Mouse (Mus musculus): ENCODE results near the gene Pum2.
"Not testable (repeated sequence)": the region's sequence is repeated elsewhere in the genome, so short reads cannot be mapped to it uniquely, and the experiment has no call there.

Pum2 gene

DNA sequence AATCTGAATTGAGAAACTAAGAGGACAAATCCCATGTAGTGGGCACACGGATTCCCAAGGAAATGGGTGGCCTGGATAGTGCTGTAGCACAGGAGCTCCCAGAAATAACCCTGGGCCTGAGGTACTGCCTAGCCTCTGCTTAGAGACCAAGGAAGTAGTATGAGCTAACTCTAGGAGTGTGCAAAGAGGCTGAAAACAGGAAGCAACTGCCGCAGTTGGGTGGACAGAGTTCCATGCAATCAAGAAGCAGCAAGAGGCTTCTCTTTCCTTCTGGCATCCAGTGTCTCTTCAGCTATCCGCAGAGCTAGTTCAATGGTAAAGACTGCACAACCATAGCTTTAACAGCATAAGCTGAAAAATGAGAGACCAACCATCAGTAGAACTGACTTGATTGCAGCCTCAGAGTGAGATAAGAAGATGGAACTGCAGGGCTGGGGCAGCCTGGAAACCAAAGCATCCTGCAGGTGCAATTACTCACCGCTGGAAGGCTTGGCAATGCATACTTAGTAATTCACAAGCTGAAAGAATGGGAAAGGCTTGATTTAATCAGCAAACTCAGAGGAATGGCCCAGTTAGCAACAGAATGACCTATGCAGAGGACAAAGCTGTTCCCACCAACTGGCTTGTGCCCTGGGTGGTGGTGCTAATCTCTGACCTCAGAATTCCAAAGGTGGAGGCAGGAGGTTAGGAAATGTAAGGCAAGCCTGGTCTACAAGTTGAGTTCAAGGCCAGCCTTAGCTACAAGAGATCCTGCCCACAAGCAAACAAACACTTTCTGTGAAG lies 6.3 kb upstream of the Pum2 start:
- no peak for DNase-seq (ENCODE audit: low read depth, low spot score)

DNA sequence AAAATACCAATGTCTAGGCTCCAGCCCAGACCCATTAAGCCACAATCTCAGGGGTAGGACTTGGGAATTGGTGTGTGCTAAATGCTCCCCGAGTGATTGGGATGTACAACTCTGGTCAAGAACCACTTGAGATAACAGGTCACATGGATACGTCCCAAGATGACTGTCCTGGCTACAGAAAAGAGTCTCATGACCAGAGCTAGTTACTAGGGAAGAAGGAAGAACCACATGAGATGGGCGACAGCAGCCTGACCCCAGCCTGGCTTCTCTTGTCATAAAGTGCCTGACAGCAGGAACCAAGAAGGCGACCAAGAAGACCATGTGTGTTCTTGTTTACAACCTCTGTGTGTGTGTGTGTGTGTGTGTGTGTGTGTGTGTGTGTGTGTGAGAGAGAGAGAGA lies 4.5 kb upstream of the Pum2 start:
- DNase-seq (ENCODE audit: low read depth, low spot score): no peak

DNA sequence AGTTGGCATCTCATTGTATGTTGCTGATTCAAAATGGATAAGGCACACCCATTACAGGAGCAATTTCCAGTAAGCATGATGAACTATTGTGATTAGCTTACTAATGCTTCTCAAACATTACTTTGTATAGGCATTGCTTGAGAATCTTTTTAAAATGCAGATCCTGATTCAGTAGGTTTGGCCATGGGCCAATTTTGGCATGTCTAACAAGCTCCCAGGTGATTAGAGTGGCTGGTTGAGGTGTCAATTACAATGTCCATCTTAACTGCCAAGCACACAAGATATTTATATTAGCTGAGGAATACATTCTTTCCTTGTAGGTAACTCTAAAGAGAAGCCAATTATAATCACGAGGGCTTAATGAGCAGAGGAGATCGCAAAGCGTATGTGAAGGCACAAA lies 4.1 kb upstream of the Pum2 start:
- no peak for DNase-seq (ENCODE audit: low read depth, low spot score)

DNA sequence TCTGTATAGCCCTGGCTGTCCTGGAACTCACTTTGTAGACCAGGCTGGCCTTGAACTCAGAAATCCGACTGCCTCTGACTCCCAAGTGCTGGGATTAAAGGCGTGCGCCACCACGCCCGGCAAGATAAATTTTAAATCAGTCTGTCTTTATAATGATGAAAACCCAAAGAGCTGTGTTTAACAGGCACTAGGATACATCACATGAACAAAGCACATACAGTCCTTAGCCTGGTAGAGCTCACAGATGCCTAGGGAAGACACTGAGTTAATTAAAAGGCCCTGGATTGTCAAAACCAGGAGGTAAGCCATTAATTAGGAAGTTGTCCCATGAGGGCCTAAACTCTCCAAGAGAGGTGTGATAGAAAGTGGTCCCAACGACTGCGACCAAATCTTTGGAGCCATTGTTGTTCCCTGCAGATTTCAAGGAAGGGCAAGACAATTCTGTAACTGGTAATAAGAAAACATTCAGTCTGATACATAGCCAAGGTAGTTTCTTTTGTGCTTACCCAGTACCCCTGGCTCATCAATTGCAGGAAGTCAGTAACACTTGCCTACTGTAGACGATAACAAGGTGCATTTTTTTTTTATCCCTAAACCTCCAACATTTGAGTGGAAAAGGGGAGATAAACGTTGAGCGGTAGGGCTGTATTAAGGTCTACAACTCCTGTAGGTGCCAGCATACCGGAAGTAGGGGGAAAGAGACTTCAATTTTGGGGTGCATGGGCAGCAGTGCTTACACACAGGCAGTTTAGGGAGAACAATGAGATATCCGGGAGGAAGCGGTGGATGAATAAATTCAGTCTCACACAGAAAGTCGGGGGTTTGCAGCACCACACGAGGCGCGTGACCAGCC lies 587 bp upstream of the Pum2 start:
- no peak for DNase-seq (ENCODE audit: low read depth, low spot score)

DNA sequence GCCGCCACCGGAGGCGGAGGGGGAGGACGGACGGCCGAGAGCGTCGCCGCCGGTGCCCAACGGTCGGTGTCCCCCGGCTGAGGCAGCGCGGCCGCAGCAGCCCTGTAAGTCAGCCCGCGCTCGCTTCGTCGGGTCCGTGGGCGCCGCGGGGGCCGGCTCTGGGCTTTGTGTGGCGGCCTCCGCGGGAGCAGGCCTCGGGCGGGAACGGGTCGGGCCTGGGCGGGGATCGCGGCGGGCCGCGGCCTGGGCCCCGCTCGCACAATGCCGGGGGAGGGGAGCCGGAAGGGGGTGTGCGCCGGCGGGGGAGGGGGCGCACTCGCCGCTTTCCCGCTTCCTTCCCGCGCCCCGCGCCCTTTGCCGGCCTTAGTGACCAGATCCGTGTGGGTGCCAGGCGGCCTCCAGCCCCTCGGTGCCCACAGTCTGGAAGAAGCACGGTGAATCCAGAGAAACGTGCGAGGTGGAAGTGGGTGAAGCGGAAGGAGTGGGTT lies 487 bp downstream of the Pum2 start:
- no peak for DNase-seq (ENCODE audit: low read depth, low spot score)

DNA sequence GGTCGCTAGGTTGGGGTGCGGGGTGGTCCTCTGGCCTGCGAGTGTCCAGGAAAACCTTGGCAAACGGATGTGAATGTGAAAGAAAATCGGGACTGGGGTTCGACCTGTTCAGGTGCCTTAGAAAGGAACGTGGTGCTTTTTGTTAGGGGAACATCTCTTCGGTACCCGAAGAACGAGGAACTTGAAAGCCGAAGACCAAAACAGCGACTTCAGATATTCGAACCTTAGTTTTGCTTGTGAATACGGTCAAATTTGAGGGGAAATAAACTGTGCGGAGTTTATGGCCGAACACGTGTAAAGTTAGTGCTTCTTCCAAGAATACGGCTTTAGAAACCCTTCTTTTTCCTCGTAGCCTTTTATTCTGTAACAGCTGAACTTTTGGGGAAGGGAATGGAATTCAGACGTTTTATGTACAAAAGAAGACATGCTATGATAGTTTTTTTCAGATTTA lies 982 bp downstream of the Pum2 start:
- no peak for DNase-seq (ENCODE audit: low read depth, low spot score)

DNA sequence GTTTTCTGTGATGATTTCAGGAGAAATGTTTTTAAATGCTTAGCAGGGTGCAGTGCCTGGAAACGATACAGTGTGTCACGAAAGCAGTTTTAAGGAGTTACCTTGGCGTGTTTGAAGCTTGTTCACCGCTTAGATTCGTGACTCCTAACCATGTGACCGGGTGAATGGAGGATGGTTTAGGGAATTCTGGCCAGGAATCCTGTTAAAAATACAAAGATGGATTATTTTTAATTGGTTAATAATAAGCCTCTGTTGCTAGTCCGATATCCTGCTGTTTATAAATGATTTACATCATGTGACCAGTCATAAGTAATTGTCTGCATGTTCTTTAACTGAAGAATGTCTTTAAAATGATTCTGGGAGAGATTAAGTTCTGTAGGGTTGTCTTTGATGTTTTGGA lies 1.4 kb downstream of the Pum2 start:
- no peak for DNase-seq (ENCODE audit: low read depth, low spot score)

DNA sequence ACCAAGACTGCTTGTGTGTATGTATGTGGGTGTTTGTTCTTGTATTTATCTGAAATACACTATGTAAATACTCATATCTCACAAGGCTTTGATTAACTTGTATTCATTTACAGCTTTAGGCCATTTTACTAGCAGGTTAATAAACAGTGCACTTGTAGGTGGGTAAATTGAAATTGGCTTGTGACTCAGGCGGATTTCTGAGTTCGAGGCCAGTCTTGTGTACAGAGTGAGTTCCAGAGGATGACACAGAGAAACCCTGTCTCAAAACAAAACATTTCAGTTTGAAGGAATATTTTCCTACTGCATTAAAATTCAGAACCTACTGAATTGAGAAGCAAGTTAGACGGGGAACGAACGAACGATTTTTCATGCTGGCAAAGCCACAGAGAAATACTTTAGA lies 2.4 kb downstream of the Pum2 start:
- DNase-seq (ENCODE audit: low read depth, low spot score): no peak

DNA sequence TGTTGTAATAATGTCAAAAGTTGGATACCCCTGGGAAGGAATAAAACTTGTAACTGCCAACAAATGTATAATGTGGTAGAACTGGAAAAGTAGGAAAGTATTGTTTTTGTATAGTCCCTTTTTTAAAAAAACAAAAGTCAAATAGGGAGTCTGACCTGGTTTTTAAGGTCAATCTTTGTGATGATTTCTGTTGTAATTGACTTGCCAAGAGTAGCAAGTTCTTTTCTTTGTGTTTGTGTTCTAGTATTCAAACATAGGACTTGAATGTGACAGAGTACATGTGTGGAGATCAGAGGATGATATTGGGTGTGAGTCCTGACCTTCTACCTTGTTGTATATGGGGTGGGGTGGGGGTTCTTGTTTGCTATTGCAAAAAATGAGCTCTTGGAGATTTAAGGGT lies 4.0 kb downstream of the Pum2 start:
- DNase-seq (ENCODE audit: low read depth, low spot score): no peak

DNA sequence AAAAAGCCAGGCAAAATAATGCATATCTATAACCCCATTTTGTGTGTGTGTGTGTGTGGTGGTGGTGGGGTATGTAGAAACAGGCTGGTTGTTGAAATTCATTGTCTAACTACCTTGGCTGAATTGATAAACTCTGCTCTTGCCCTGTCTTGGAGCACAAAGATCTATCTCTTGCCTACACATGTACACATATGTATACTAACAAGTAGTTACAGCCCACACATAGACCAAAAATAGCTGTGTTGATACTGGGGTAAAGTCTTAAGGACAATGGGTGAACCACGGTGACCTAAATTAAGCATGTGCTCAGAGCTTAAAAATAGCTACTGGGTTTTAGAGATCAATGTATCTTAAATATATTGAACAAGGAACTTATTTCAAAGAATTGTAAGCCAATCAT lies 10.3 kb downstream of the Pum2 start:
- DNase-seq (ENCODE audit: low read depth, low spot score): no peak

DNA sequence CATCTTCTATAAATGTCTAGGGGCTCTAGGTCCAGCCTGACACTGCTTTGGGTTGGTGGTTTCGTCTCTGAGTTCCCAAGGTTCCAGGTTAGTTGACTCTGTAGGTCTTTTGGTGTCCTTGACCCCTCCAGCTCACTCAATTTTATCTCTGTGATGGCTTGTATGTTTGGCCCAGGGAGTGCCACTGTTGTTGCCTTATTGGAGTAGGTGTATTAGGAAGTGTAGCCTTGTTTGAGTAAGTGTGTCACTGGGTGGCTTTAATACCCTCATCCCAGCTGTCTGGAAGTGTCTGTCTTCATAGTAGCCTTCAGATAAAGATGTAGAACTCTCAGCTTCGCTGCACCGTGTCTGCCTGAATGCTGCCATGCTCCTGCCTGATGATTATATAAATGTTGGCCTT lies 11.1 kb downstream of the Pum2 start:
- DNase-seq (ENCODE audit: low read depth, low spot score): no peak

DNA sequence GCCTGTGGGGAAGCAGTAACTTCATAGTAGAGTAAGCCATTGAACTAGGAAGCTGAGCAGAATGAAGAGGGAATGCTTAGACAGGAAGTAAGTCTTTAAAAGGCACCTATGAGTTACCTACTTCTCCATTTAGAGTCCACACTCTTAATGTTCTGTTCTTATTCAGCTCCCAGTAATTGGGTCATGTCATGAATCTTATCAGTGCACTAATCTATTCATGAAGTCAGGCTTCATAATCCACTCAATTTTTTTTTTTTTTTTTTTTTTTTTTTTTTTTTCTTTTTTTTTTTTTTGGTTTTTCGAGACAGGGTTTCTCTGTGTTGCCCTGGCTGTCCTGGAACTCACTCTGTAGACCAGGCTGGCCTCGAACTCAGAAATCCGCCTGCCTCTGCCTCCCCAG lies 15.9 kb downstream of the Pum2 start:
- not testable (repeated sequence) for DNase-seq (ENCODE audit: low read depth, low spot score)

DNA sequence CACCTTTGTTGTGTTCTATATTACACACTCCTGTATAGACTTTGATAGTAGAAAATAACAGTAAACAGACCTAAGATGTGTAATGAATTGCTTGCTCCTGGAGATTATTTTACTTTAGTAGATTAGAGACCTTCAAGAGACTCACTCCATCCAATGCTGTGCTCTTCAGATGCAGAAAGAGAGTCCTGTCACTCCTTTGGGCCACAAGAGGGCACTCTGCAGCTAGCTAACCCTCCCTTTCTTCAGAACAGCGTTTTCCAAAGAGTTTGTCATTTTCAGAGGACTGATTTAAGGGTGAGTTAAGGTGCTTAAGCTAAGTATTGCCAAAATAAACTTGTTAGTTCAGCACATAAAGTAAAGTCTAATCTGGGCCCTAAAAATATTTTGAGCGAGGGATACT lies 25.0 kb downstream of the Pum2 start:
- peak; percentile 13 for DNase-seq (ENCODE audit: low read depth, low spot score)

DNA sequence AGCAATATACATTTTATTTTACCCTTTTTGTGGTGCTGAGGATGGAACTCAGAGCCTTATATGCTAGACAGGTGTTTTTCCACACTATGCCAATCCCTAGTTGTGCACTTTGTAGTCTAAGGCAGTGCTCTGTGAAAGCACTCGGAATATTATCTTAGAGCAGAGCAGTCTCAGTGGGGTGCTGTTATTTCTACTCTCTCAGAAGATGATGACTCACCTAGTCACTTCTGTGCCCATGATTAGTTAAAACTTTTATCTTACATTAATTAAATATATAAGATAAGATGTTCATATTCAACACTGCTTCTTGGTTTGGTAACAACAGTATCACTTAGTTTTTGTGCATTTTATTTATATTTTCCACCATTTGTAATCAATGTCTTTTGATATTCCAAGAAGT lies 30.1 kb downstream of the Pum2 start:
- no peak for DNase-seq (ENCODE audit: low read depth, low spot score)

DNA sequence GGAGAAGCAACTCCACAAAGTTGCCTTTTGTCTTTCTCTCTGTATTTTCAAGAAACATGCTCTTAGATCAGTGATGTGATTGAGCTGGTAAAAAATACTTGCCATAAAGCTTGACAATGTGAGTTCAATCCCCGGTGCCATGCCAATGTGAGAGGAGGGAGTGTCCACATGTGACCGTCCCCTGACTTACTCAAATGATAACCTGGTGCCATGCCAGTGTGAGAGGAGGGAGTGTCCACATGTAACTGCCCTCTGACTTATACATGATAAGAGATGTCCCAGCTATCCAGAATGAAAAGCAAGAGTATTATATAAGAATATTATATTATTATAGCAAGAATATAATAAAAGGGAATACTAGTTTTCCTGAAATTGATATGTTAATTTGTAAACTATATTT lies 34.9 kb downstream of the Pum2 start:
- no peak for DNase-seq (ENCODE audit: low read depth, low spot score)

DNA sequence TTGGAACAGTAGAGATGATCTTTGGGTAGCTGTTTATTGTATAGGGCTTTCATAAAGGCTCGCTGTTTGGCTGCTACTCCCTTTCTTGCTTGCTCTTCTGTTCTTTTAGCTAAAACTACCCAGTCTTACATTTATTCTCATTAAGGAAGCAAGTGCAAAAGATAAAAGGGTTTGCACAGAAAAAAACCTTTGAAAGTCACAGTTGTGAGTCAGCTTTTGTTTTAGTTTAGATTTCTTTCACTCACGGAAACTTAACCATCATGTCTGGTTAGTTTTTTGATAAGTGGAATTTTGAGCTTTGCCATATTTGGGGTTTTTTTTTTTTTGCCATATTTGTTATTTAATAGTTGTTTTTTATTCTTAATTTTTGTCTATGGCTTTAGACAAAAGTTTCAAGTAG lies 38.7 kb downstream of the Pum2 start:
- DNase-seq (ENCODE audit: low read depth, low spot score): no peak

DNA sequence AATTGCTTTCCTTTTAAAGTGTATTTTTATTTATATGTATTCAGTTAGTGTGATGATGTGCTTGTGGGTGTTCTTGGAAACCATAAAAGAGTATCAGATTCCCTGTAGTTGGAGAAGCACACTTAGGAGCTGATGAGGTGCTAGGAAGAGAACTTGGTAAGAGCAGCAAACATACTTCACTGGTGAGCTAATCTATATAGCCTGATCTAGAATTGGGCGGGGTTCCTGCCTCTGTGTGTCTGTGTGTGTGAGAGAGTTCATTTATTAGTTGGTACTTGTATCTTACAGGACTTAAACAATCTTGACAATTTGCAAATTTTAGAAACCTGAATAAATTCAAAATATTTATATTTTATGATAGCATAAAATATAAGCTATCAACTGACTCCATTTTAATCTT lies 42.2 kb downstream of the Pum2 start:
- DNase-seq (ENCODE audit: low read depth, low spot score): no peak

DNA sequence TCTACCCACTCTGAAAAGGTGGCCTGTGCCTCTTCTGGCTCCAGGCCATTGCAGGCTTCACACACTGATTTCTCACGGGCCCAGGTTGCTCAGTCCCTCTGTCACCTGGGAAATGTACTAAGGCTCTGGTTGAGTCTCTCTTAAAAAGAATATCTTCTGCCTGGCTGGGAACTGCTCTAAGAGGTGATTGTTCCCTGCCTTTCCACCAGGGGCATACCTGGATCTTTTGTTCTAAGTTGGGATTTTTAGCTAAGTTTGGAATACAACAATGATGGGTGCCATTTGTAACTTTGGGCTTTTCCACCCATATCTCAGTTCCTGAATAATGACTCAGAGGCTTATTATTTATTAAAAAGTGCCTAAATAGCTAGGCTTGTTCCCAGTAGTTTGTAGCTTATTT lies 53.0 kb downstream of the Pum2 start:
- no peak for DNase-seq (ENCODE audit: low read depth, low spot score)

DNA sequence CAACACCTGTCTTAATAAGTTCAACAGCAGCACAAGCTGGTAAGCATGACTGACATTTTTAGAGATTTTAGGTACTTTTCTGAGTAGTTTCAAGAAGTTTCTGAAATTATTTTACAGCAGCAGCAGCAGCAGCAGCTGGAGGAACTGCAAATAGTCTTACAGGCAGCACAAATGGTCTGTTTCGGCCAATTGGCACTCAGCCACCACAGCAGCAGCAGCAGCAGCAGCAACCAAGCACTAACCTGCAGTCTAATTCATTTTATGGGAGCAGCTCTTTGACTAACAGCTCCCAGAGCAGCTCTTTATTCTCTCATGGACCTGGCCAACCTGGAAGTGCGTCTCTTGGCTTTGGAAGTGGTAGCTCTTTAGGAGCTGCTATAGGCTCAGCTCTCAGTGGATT lies 54.8 kb downstream of the Pum2 start:
- no peak for DNase-seq (ENCODE audit: low read depth, low spot score)

DNA sequence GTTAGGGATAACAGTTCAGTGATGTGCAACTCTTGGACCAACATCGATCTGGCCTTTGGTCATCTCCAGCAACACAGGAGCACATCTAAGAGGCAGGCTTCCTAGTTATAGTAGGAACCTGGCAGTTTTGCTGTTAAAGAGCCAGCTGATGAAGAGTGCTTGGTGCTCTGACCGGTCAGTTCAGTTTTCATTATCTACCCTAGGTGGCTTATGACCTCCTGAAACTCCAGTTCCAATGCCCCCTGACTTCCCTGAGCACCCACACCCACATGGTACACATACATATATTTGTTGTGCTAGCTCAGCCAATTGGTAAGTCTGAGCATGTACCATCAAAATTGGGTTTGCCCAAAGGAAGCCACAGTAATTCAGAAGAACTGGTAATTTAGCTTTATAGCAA lies 79.7 kb downstream of the Pum2 start:
- no peak for DNase-seq (ENCODE audit: low read depth, low spot score)

DNA sequence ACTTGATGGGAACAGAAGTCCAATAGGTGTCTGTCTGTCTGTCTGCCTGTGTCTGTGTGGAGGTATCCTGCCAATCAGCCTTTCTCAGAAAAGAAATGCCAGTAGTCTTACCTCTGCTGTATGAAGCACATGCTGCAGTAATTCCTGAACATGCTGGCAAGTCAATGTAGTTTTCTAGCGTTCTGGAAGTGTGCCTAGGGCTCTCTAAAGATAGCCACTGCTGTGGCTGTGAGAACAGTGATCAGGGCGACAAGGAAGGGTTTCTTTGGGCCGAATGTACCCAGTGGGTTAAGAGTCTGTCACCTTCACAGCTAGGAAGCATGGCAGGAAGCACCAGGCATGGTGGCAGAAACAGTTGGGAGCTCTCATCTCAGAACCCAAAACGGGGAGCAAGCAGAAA lies 80.2 kb downstream of the Pum2 start:
- peak; percentile 45 for DNase-seq (ENCODE audit: low read depth, low spot score)

DNA sequence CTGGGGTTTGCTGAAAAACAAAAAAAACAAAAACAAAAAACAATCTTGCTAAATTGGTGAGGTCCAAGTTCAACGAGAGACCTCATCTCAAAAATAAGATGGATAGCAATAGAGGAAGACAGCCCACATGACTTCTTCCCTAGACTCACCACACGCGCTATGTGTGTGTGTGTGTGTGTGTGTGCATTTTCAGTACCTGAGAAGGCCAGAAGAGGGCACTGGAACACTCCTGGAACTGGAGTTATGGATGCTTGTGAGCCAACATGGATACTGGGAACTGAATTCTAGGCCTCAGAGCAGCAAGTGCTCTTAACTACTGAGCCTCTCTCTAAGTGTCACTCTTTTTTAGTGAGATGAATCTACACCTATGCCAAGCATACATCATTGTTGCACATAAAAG lies 84.1 kb downstream of the Pum2 start:
- no peak for DNase-seq (ENCODE audit: low read depth, low spot score)

DNA sequence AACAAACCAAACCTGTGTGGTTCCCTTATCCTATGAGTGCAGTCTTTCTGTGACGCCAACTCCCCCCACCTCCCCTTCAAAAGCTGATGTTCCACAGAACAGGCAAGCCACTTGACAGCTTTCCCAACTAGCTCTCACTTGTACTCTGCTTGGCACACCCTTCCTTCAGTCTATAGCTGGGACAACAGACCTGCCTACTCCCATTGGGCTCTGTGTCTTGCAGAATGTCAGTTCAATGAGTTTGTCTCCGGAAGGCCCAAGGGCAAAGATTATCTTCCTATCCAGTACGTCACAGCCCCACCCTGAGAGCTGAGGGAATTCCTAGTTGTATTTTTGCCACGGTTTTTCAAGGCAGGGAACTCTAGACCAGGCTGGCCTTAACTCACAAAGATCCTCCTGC lies 85.2 kb downstream of the Pum2 start:
- DNase-seq (ENCODE audit: low read depth, low spot score): no peak
